Mouse (Mus musculus): ENCODE results near the gene Aacs.

Gene Aacs

GRCm38 (mm10) chr5:125497821-125498600 is 22.4 kb downstream of the Aacs start:
- DNase-seq = peak; percentile 57

GRCm38 (mm10) chr5:125501505-125501904 is 25.9 kb downstream of the Aacs start:
- no peak for DNase-seq

GRCm38 (mm10) chr5:125502186-125502585 is 26.6 kb downstream of the Aacs start:
- DNase-seq = no peak

DNA sequence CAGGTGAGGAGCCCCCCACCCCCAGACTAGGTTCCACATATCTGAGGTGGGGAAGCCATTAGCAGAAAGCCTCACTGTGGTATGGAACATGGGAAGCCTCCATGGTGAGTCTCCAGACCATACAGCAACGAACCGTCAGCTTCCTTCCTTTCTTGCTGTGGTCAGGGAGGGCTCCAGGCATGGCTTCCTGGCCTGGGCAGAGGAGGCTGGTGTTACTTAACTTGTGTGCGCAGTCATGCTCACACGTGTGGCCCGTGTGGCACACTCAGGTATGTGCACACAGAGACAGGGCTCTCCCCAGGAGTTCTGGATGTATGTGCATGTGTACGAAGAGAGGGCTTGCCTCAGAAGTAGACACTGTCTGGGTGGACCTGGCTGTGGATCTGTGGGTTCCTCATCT is 28.0 kb downstream of the Aacs start:
- DNase-seq = no peak

GRCm38 (mm10) chr5:125504692-125505091 is 29.1 kb downstream of the Aacs start:
- DNase-seq = no peak

DNA sequence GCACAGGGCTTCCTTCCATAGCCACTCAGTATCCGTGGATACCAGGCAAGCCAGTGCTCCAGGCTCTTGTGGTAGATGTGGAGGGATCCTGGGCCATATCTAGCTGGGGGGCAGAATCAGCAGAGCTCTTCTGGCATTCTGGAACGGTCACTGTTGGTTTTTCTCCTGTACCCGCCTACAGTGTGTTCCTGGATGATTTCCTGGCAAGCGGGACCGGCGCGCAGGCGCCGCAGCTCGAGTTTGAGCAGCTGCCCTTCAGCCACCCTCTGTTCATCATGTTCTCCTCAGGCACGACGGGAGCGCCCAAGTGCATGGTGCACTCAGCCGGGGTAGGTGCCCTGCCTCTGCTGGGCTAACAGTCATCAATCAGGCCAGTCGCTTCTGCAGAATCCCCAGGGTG is 30.4 kb downstream of the Aacs start:
- DNase-seq = no peak

DNA sequence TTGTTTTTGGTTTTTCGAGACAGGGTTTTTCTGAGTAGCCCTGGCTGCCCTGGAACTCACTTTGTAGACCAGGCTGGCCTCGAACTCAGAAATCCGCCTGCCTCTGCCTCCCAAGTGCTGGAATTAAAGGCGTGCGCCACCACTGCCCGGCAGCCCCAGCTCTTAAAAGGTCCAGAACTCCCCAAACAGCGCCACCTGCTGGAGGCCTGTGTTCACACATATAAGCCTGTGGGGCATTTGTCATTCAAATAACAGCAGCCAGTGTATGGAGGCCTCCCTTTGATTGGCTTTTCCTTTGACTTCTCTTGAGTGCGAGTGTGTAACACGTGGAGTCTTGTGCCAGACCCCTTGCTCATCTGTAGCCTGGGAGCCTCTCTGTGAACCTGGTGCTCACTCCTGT is 32.0 kb downstream of the Aacs start:
- no peak for DNase-seq

GRCm38 (mm10) chr5:125508006-125508405 is 32.4 kb downstream of the Aacs start:
- no peak for DNase-seq

GRCm38 (mm10) chr5:125509541-125509940 is 33.9 kb downstream of the Aacs start:
- peak; percentile 48 for DNase-seq

- DNase-seq = no peak
Measured at GRCm38 (mm10) chr5:125515006-125515405, 39.4 kb downstream of the Aacs start.

GRCm38 (mm10) chr5:125518640-125519039 is 43.0 kb downstream of the Aacs start:
- no peak for DNase-seq

GRCm38 (mm10) chr5:125520930-125521590 is 45.4 kb downstream of the Aacs start:
- no peak for DNase-seq

GRCm38 (mm10) chr5:125523361-125523760 is 47.7 kb downstream of the Aacs start:
- DNase-seq = no peak

DNA sequence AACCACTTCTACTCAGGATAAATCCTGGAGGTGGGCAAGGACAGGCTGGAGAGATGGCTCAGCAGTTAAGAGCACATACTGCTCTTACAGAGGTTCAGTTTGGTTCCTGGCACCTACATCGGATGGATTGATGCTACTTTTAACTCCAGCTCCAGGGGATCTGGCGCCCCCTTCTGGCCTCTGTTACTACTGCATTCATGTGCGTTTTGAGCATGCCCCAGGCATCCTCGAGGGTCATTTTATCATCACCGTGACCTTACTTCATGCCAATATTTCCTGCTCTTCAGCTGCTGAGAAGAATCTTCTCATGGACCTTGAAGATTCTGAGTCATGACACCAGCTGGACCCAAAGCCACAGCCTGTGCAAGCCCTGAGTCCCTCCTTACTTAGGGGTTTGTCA is 49.9 kb downstream of the Aacs start:
- DNase-seq = no peak

GRCm38 (mm10) chr5:125526464-125526863 is 50.9 kb downstream of the Aacs start:
- DNase-seq = peak; percentile 24

GRCm38 (mm10) chr5:125529109-125529508 is 53.5 kb downstream of the Aacs start:
- peak; percentile 66 for DNase-seq

DNA sequence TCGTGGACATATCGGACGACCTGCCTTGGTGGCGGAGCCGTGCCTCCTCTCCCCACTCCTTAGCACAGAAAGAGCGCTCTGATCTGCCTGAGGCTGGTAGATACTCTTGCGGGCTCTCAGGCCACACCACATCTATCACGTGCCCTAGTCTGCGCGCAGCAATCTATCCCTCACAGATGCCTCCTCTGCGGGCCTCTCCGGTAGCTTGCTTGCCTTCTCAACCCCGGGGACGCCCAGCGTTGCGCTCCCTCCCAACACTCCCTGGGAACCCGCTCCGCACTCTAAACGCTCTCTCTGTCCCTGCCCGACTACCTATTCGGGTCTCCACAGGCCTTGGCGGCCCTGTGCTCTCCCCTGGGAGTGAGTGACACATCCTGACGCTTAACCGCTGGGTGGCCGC is 56.0 kb downstream of the Aacs start, which contains the start of gene Tmem132b:
Gene Tmem132b, plus strand, starts transcription at position 141 of the 400 bp plus-strand sequence.
- no peak for DNase-seq

DNA sequence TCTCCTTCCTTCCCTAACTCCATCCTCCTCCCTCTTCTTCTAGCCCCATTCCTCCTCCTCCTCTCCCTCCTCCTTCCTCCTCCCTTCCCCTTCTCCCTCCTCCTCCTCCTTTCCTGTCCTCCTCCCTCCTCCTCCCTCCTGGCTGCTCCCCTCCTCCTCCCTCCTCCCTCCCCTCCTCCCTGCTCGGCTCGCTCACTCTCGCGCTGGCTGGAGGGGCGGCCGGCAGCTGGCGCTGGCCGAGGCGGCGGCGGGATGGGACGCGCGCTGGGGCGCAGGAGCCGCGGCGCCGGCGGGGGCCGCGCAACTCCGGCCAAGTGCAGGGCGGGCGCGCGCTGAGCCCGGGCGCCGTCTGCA is 56.6 kb downstream of the Aacs start:
- peak; percentile 30 for DNase-seq

DNA sequence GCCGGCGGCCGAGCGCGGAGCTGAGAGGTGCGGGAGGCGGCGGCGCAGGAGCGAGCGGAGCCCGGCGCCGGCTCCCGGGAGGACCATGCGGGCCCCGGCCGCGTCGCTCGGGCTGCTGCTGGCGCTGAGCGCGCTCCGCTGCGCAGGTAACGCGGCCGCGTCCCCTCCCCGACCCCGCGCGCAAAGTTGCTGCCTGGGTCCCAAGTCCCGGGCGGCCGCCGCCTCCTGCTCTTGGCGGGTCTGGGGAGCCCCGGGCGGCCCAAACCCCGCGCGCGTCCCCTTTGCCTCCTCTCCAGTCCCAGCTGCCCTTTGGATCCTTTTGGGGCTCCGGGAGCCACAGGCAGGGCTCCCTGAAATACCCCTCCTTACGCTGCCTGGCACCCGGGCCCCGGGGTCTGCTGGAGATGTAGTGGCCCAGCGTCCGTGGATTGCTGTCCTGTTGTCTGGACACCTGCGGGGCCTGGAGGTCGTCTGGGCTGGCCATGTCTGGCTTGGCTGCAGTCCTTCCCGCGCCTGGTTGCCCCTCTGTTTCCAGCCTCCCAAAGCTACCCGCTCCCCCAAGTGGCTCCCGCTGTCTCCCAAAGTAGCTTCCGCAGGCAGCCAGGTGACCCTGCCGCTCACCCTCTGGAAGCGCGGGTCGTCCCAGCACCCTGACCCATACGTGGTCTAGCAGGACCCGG is 57.1 kb downstream of the Aacs start:
- no peak for DNase-seq

GRCm38 (mm10) chr5:125533225-125533900 is 57.7 kb downstream of the Aacs start:
- DNase-seq = no peak

- no peak for DNase-seq
Measured at GRCm38 (mm10) chr5:125534168-125534610, 58.6 kb downstream of the Aacs start.

DNA sequence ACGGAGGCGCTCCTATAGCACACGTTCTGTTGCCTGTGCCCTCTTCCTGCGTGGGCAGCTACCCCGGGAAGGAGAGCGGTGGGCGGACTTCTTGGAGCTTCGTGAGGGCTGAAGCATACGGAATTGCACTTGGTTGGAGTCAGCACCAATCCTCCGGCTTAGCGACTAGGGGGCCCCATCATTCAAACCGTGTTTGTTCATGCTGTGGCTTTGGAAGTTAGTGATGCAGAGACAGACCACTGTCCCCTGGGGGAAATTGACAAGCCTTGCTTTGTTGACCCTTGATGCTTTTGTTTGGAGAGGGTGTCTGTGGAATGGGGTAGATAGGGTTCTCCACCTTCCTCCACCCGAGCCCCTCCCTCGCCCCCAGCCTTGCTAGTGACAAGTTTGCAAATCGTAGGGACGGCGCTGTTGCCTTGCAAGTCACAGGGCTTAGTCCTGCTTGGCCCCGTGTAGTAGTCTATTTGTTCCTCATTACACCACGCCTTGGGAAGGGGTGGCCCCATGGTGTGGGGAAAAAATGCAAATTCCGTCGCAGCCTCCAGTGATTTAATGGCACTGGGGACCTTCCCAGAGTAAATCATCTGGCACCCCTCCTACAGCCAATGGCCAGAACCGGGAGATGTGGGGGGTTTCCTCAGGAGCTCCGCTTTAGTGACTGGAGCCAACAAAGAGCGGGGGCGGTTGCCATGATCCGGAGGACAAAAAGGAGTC is 59.2 kb downstream of the Aacs start:
- no peak for DNase-seq

DNA sequence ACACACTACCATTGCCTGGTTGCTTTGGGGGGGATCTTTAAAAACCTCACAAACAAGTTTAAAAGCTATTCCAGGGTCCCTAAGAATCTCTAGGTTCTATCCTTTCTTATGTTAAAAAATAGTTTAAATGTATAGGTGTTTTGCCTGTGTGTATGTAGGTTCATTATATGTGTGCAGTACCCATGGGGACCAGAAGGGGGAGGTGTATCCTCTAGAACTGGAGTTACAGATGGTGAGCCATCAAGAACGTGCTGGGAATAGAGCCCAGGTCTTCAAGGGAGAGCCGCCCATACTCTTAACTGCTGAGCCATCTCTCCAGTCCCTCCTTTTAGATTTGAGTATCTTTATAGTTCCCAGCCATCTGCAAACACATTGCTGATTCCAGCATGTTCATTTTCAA is 69.5 kb downstream of the Aacs start:
- no peak for DNase-seq
